Mouse (Mus musculus): Measurements from ENCODE around the gene Fgf7.

- TF ChIP-seq CTCF (IDR thresholded peaks at IDR 0.05; ENCODE audit: low read depth) (no peak), EP300 (IDR thresholded peaks at IDR 0.05; ENCODE audit: low read depth) (no peak)
These were observed 3.1 kb upstream of the Fgf7 start for GRCm38 (mm10) chr2:126031186-126031900.

Data from heart, postnatal 0 days (tissue).